Mouse (Mus musculus) G1E (cell line): ENCODE results near the gene Mfsd14a.

Experiments used
- CTCF ChIP-seq: IDR thresholded peaks from 2 replicates; pipeline ENCODE4 v1.5.1; 2012; ENCODE audit warnings: low read depth, low read length, inconsistent platforms, mixed read lengths
- TAL1 ChIP-seq: conservative IDR thresholded peaks from 2 replicates; pipeline ENCODE4 v1.6.1; 2012; ENCODE audit warnings: low read depth, low read length, inconsistent platforms, mixed read lengths

GRCm38 (mm10) chr3:116637693-116638476 is 24.6 kb downstream of the Mfsd14a start:
- TF ChIP-seq CTCF (no peak), TAL1 (no peak)
